In genomic region chr4:97914761-97915160, GRCm38 (mm10) we compare ENCODE assay signal across 26 mouse cellular contexts.
"Had no signal": no experiment of that assay in that cellular context is flagged by ENCODE, and none has a peak within 500 bp of the region (broad histone marks: within the 10 kb centered on the region; RNA-seq: fewer than 3 reads in every experiment).

No protein-coding gene starts in this region.

- H3K4me1 ChIP-seq: kidney, embryonic 15.5 days; liver, embryonic 12.5 days had no signal

- H3K9ac ChIP-seq: heart, embryonic 13.5 days; heart, embryonic 15.5 days; hindbrain, embryonic 13.5 days; hindbrain, embryonic 15.5 days; kidney, embryonic 15.5 days; limb, embryonic 12.5 days; limb, embryonic 15.5 days; liver, embryonic 12.5 days; liver, embryonic 14.5 days had no signal

- ATAC-seq: hindbrain, postnatal 0 days; intestine, embryonic 16.5 days; liver, embryonic 12.5 days had no signal

- H3K9me3 ChIP-seq: heart, embryonic 13.5 days; heart, embryonic 15.5 days; hindbrain, embryonic 13.5 days; hindbrain, embryonic 15.5 days; kidney, embryonic 15.5 days; limb, embryonic 12.5 days; limb, embryonic 15.5 days; liver, embryonic 12.5 days had no signal

- H3K4me2 ChIP-seq: heart, embryonic 11.5 days; heart, embryonic 13.5 days; heart, embryonic 15.5 days; hindbrain, embryonic 13.5 days; hindbrain, embryonic 15.5 days; kidney, embryonic 15.5 days; limb, embryonic 12.5 days; limb, embryonic 15.5 days; liver, embryonic 12.5 days had no signal

- H3K27me3 ChIP-seq: heart, embryonic 13.5 days; heart, embryonic 15.5 days; hindbrain, embryonic 13.5 days; hindbrain, embryonic 15.5 days; kidney, embryonic 15.5 days; limb, embryonic 12.5 days; limb, embryonic 15.5 days; liver, embryonic 12.5 days had no signal

- DNase-seq: gastrocnemius, postnatal 14 days; gastrocnemius, postnatal 36 days; heart, adult 2 months; heart, postnatal 14 days; heart, postnatal 36 days; kidney, adult 11 months; kidney, adult 2 months; kidney, adult 9 months; kidney, postnatal 14 days; kidney, postnatal 36 days; layer of hippocampus, adult 9-11 months; layer of hippocampus, postnatal 36 days; left cerebral cortex, postnatal 4 days had no signal

- H3K4me3 ChIP-seq: heart, adult 2 months; heart, embryonic 13.5 days; heart, embryonic 15.5 days; hindbrain, embryonic 13.5 days; hindbrain, embryonic 15.5 days; kidney, embryonic 15.5 days; limb, embryonic 12.5 days; limb, embryonic 15.5 days; liver, embryonic 12.5 days had no signal

- H3K36me3 ChIP-seq: heart, embryonic 15.5 days; hindbrain, embryonic 13.5 days; hindbrain, embryonic 15.5 days; kidney, embryonic 15.5 days; limb, embryonic 15.5 days; liver, embryonic 12.5 days had no signal

- H3K27ac ChIP-seq: heart, adult 2 months; heart, embryonic 13.5 days; heart, embryonic 15.5 days; hindbrain, embryonic 13.5 days; hindbrain, embryonic 15.5 days; hindbrain, postnatal 0 days; kidney, embryonic 15.5 days; kidney, postnatal 0 days; limb, embryonic 12.5 days; limb, embryonic 15.5 days; liver, embryonic 12.5 days; liver, embryonic 14.5 days had no signal
